Mouse (Mus musculus) cerebellum, adult 2 months (tissue): ENCODE data around the gene Kcnj11.

Source experiments
- CTCF ChIP-seq: fragments of 200-500 bp; IDR thresholded peaks from 2 replicates; pipeline ENCODE4 v1.5.1; 2011; ENCODE audit warnings: low read depth, mild to moderate bottlenecking, control low read depth, low read length, moderate library complexity, borderline replicate concordance; ENCODE audit not compliant: insufficient read depth
- POLR2A ChIP-seq: fragments of 200-500 bp; IDR thresholded peaks from 2 replicates; pipeline ENCODE4 v1.6.1; 2011; ENCODE audit warnings: low read length, control low read depth, borderline replicate concordance; ENCODE audit not compliant: insufficient read depth

DNA sequence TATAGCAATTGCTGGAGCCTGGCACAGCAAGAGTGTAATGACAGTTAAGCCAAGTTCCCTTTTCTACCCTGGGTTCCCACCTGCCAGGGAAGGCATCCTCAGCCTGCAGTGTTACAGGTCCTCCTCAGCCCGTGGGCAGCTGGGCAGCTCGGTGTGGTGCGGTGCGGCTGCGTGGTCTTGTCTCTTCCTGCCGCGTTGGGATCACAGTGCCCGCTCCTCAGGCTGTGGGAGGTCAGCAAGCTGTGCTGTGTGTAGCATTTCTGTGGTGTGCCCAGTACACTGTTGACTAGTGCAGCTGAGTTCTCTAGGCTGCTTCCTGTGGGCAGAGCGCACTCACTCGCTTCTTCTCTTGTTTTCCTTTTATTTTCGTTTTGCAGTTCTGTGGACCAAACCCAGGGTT is 41.7 kb downstream of the Kcnj11 start:
- TF ChIP-seq POLR2A (no peak), CTCF (no peak)
